Mouse (Mus musculus) neural tube, embryonic 11.5 days (tissue): ENCODE data around the gene Ift81. TPM values are rescaled to one million over a fixed set of nuclear protein-coding genes. Genes with fewer than 3 reads are reported as not detected.
"Not testable (repeated sequence)": the region's sequence is repeated elsewhere in the genome, so short reads cannot be mapped to it uniquely, and the experiment has no call there.

Experiments
- ATAC-seq: fragments of 200-750 bp; cut with Nextera tagmentation; 2 replicates; pipeline ENCODE4 v1.8.0; 2017; ENCODE audit warnings: moderate number of reproducible peaks, mild to moderate bottlenecking, moderate TSS enrichment, moderate library complexity; ENCODE audit not compliant: insufficient read depth, low FRiP score, low TSS enrichment
- DNase-seq: peaks from one replicate; pipeline ENCODE4 v3.0.0-alpha.2; 2015; ENCODE audit warnings: low spot score
- H3K27ac ChIP-seq: fragments of 300-500 bp; sonication (generic); 2 replicates; pipeline ENCODE4 v1.5.1; 2014; ENCODE audit warnings: low read depth, mild to moderate bottlenecking, low read length
- H3K27me3 ChIP-seq: fragments of 300-500 bp; sonication (generic); 2 replicates; pipeline ENCODE4 v1.6.1; 2014; ENCODE audit warnings: mild to moderate bottlenecking, low read length, mixed read lengths; ENCODE audit not compliant: control insufficient read depth, insufficient read depth
- H3K36me3 ChIP-seq: fragments of 300-500 bp; sonication (generic); 2 replicates; pipeline ENCODE4 v1.6.1; 2014; ENCODE audit warnings: mild to moderate bottlenecking, low read length, moderate library complexity, mixed read lengths; ENCODE audit not compliant: control insufficient read depth, insufficient read depth
- H3K4me1 ChIP-seq: fragments of 300-500 bp; sonication (generic); 2 replicates; pipeline ENCODE4 v1.6.1; 2014; ENCODE audit warnings: low read length, mixed read lengths; ENCODE audit not compliant: control insufficient read depth, insufficient read depth
- H3K4me2 ChIP-seq: fragments of 300-500 bp; sonication (generic); 2 replicates; pipeline ENCODE4 v1.6.1; 2014; ENCODE audit warnings: low read depth, mild to moderate bottlenecking, moderate library complexity
- H3K4me3 ChIP-seq: fragments of 300-500 bp; sonication (generic); 2 replicates; pipeline ENCODE4 v1.5.1; 2014; ENCODE audit warnings: low read depth, low read length
- H3K9ac ChIP-seq: fragments of 300-500 bp; sonication (generic); 2 replicates; pipeline ENCODE4 v1.6.1; 2014; ENCODE audit warnings: mild to moderate bottlenecking, low read length
- H3K9me3 ChIP-seq: fragments of 300-500 bp; sonication (generic); 2 replicates; pipeline ENCODE4 v1.6.1; 2016; ENCODE audit warnings: low read length; ENCODE audit not compliant: control insufficient read depth
- WGBS: fragments of 180-500 bp; shearing (Covaris S2); extraction: QIAGEN DNeasy Blood & Tissue Kit; methylation state at CpG from one replicate; pipeline ENCODE4 v1.1.7; 2014; 5-methylcytosine and 5-hydroxymethylcytosine counted together
- polyA plus RNA-seq: library from polyadenylated mRNA; unstranded; fragments of >200 nt; fragmentation: Nextera tagmentation; extraction: Ambion mirVana; gene quantifications from 2 replicates; pipeline ENCODE4 v1.2.1, GENCODE M21; 2014

Gene Ift81
- polyA plus RNA-seq, 1 experiment from 2014 or later = 41.2 TPM

- no peak overlapping the region for H3K4me3 ChIP-seq
- no peak overlapping the region for H3K9ac ChIP-seq
- DNase-seq (peak; percentile 5), ATAC-seq (no peak)
- H3K4me1 ChIP-seq = peaks cover 14% of the 10 kb centered on the region; the same call in 1 of the 2 replicates
- WGBS = 77% methylated on average over 8 of the region's 8 CpGs
- no peaks in the 10 kb centered on the region for H3K27me3 ChIP-seq
- no peaks in the 10 kb centered on the region for H3K9me3 ChIP-seq
- no peak overlapping the region for H3K4me2 ChIP-seq
- no peaks in the 10 kb centered on the region for H3K36me3 ChIP-seq
- H3K27ac ChIP-seq = no peak overlapping the region
These were observed 34.9 kb upstream of the Ift81 start for GRCm38 (mm10) chr5:122649264-122649663.

GRCm38 (mm10) chr5:122647952-122648374 is 33.6 kb upstream of the Ift81 start:
- H3K27me3 ChIP-seq, H3K27ac ChIP-seq, H3K9ac ChIP-seq, H3K4me3 ChIP-seq, ATAC-seq, H3K9me3 ChIP-seq, H3K4me1 ChIP-seq, H3K4me2 ChIP-seq, H3K36me3 ChIP-seq: not testable (repeated sequence)
- DNase-seq = peak; percentile 19
- 97% methylated on average over 14 of the region's 14 CpGs for WGBS

- DNase-seq (peak; percentile 9), ATAC-seq (no peak)
- WGBS = 89% methylated on average over 9 of the region's 9 CpGs
- Histone ChIP-seq H3K4me1 (no peaks in the 10 kb centered on the region), H3K27ac (no peak overlapping the region), H3K36me3 (no peaks in the 10 kb centered on the region), H3K9ac (no peak overlapping the region), H3K4me3 (no peak overlapping the region), H3K9me3 (no peaks in the 10 kb centered on the region), H3K27me3 (no peaks in the 10 kb centered on the region), H3K4me2 (no peak overlapping the region)
These were observed 33.1 kb upstream of the Ift81 start for GRCm38 (mm10) chr5:122647256-122647924.

GRCm38 (mm10) chr5:122646050-122646449 is 31.7 kb upstream of the Ift81 start:
- peak; percentile 7 for DNase-seq
- H3K4me2 ChIP-seq = no peak overlapping the region

GRCm38 (mm10) chr5:122645290-122645689 is 31.0 kb upstream of the Ift81 start:
- H3K27me3 ChIP-seq = no peaks in the 10 kb centered on the region
- H3K27ac ChIP-seq = no peak overlapping the region
- no peaks in the 10 kb centered on the region for H3K9me3 ChIP-seq
- DNase-seq (peak; percentile 2), ATAC-seq (no peak)
- no peak overlapping the region for H3K9ac ChIP-seq
- H3K4me2 ChIP-seq = no peak overlapping the region
- no peak overlapping the region for H3K4me3 ChIP-seq
- 85% methylated on average over 6 of the region's 6 CpGs for whole genome bisulfite sequencing
- no peaks in the 10 kb centered on the region for H3K4me1 ChIP-seq
- no peaks in the 10 kb centered on the region for H3K36me3 ChIP-seq

More at GRCm38 (mm10) chr5:122646050-122646449, 31.7 kb upstream of the Ift81 start:
- no peak overlapping the region for H3K27ac ChIP-seq
- H3K36me3 ChIP-seq = no peaks in the 10 kb centered on the region
- no peaks in the 10 kb centered on the region for H3K9me3 ChIP-seq
- 88% methylated on average over 11 of the region's 11 CpGs for WGBS
- no peaks in the 10 kb centered on the region for H3K27me3 ChIP-seq
- H3K9ac ChIP-seq = no peak overlapping the region
- no peak overlapping the region for H3K4me3 ChIP-seq
- H3K4me1 ChIP-seq = no peaks in the 10 kb centered on the region
- ATAC-seq = no peak

GRCm38 (mm10) chr5:122644111-122644607 is 29.8 kb upstream of the Ift81 start:
- no peaks in the 10 kb centered on the region for H3K9me3 ChIP-seq
- ATAC-seq = no peak
- H3K27ac ChIP-seq = no peak overlapping the region
- DNase-seq = peak; percentile 7
- H3K36me3 ChIP-seq = no peaks in the 10 kb centered on the region
- H3K27me3 ChIP-seq = no peaks in the 10 kb centered on the region
- WGBS = 78% methylated on average over 15 of the region's 15 CpGs
- no peak overlapping the region for H3K9ac ChIP-seq
- no peaks in the 10 kb centered on the region for H3K4me1 ChIP-seq
- no peak overlapping the region for H3K4me3 ChIP-seq
- no peak overlapping the region for H3K4me2 ChIP-seq

- no peak within 1 kb of the TSS for H3K9ac ChIP-seq
- DNase-seq = peak; percentile 31
- no peak within 1 kb of the TSS for H3K4me3 ChIP-seq
- no peaks in the 10 kb centered on the region for H3K36me3 ChIP-seq
- no peaks in the 10 kb centered on the region for H3K27me3 ChIP-seq
- WGBS = 71% methylated on average over 12 of the region's 12 CpGs
- no peak within 1 kb of the TSS for H3K27ac ChIP-seq
- ATAC-seq = no peak
- no peak within 1 kb of the TSS for H3K4me2 ChIP-seq
- no peaks in the 10 kb centered on the region for H3K9me3 ChIP-seq
- no peaks in the 10 kb centered on the region for H3K4me1 ChIP-seq
These were observed 29.4 kb upstream of the Ift81 start, which contains the start of gene P2rx7 for GRCm38 (mm10) chr5:122643701-122644100. Gene P2rx7 (plus strand): TSS chr5:122643911.

- no peaks in the 10 kb centered on the region for H3K4me1 ChIP-seq
- H3K27me3 ChIP-seq = no peaks in the 10 kb centered on the region
- no peak overlapping the region for H3K4me3 ChIP-seq
- 87% methylated on average over 5 of the region's 5 CpGs for WGBS
- no peak overlapping the region for H3K9ac ChIP-seq
- no peaks in the 10 kb centered on the region for H3K36me3 ChIP-seq
- DNase-seq (no peak), ATAC-seq (no peak)
- H3K27ac ChIP-seq = no peak overlapping the region
- H3K4me2 ChIP-seq = no peak overlapping the region
- no peaks in the 10 kb centered on the region for H3K9me3 ChIP-seq
These were observed 25.7 kb upstream of the Ift81 start for GRCm38 (mm10) chr5:122639986-122640385.

- Histone ChIP-seq H3K27me3 (no peaks in the 10 kb centered on the region), H3K9ac (no peak overlapping the region), H3K4me2 (no peak overlapping the region), H3K36me3 (no peaks in the 10 kb centered on the region), H3K27ac (no peak overlapping the region), H3K9me3 (no peaks in the 10 kb centered on the region), H3K4me3 (no peak overlapping the region), H3K4me1 (no peaks in the 10 kb centered on the region)
- no peak for DNase-seq
- no peak for ATAC-seq
- WGBS = 96% methylated on average over 4 of the region's 4 CpGs
These were observed 25.2 kb upstream of the Ift81 start for GRCm38 (mm10) chr5:122639517-122639916.
